In the genomic region with DNA sequence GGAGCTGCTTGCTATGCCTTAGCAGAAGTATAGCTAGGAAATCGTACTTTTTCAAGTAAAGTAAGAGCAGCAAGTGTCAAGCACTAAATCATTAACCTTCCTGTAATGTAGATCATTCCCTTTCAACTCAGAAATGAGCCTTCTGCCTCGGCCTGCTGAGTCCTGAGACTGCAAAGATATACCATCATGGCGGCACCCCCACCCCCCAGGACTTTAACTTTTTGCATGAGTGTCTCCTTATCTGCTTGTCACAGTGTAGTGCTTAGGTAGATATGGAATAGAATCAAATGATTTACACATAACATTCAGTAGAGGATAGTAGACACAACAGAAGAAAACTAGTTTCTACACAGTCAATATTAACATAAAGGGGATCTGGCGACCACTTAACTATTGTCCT, we compare ENCODE assay signal across 22 mouse cellular contexts.
"Had no signal": no experiment of that assay in that cellular context is flagged by ENCODE, and none has a peak within 500 bp of the region (broad histone marks: within the 10 kb centered on the region; RNA-seq: fewer than 3 reads in every experiment).

No protein-coding gene starts in this region.

- H3K27ac ChIP-seq: liver, embryonic 13.5 days; liver, embryonic 15.5 days; midbrain, embryonic 10.5 days; midbrain, embryonic 12.5 days; neural tube, embryonic 12.5 days; neural tube, embryonic 15.5 days had no signal

- ATAC-seq: midbrain, embryonic 16.5 days had no signal

- H3K27me3 ChIP-seq: liver, embryonic 13.5 days; liver, embryonic 15.5 days; megakaryocyte, embryonic 14.5 days; midbrain, embryonic 12.5 days; neural tube, embryonic 12.5 days; neural tube, embryonic 15.5 days had no signal

- H3K4me2 ChIP-seq: liver, embryonic 13.5 days; liver, embryonic 15.5 days; lung, embryonic 14.5 days; midbrain, embryonic 12.5 days; neural tube, embryonic 12.5 days; neural tube, embryonic 15.5 days had no signal

- H3K9me3 ChIP-seq: liver, embryonic 13.5 days; liver, embryonic 15.5 days; megakaryocyte, embryonic 14.5 days; midbrain, embryonic 10.5 days; midbrain, embryonic 12.5 days; neural tube, embryonic 12.5 days; neural tube, embryonic 15.5 days had no signal

- H3K4me1 ChIP-seq: liver, embryonic 15.5 days; midbrain, embryonic 10.5 days; midbrain, embryonic 12.5 days; neural tube, embryonic 12.5 days had no signal

- H3K36me3 ChIP-seq: liver, embryonic 13.5 days; liver, embryonic 15.5 days; midbrain, embryonic 10.5 days; midbrain, embryonic 12.5 days; neural tube, embryonic 12.5 days; neural tube, embryonic 15.5 days had no signal

- DNase-seq: liver, embryonic 13.5 days; lung, adult 18-20 months; lung, embryonic 14.5 days; lung, postnatal 10 days; lung, postnatal 4 days; midbrain, embryonic 14.5 days; retina, postnatal 1 day; right cerebral cortex, adult 18-20 months; right cerebral cortex, postnatal 25 days; right cerebral cortex, postnatal 4 days; spleen, adult 18-20 months; thymus, adult 18-20 months; thymus, postnatal 14 days; thymus, postnatal 36 days had no signal

- H3K4me3 ChIP-seq: liver, embryonic 13.5 days; liver, embryonic 15.5 days; megakaryocyte, embryonic 14.5 days; midbrain, embryonic 10.5 days; midbrain, embryonic 12.5 days; myocyte; neural tube, embryonic 12.5 days; neural tube, embryonic 15.5 days had no signal

- H3K9ac ChIP-seq: liver, embryonic 13.5 days; liver, embryonic 15.5 days; lung, embryonic 14.5 days; midbrain, embryonic 12.5 days; neural tube, embryonic 12.5 days; neural tube, embryonic 15.5 days had no signal
